Mouse (Mus musculus) adipocyte (in vitro differentiated cells): ENCODE results near the gene Frrs1l.

Source experiments
- DNase-seq: peaks from one replicate; pipeline ENCODE4 v3.0.0-alpha.2; 2016; ENCODE audit warnings: low spot score

Gene Frrs1l

DNA sequence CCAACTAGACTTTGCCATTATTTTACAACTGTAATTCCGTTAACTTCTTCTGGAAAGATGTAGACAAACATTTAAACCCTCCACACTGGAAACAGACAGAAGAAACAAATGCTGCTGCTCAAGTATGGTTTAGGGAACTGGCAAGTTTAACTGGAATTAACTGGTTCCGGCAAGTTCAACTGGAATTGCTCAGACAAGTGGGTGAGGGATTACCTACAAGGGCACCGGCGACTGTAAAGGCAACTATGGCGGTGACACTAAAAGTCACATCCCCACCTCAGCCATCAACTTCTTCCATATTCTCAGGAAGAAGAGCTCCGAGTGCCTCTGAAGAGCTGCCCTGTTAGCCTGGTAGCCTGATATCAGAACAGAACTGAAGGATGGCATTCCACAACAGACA lies 75.9 kb downstream of the Frrs1l start:
- DNase-seq, result no peak

GRCm38 (mm10) chr4:56912382-56913001 lies 77.7 kb downstream of the Frrs1l start:
- no peak for DNase-seq

DNA sequence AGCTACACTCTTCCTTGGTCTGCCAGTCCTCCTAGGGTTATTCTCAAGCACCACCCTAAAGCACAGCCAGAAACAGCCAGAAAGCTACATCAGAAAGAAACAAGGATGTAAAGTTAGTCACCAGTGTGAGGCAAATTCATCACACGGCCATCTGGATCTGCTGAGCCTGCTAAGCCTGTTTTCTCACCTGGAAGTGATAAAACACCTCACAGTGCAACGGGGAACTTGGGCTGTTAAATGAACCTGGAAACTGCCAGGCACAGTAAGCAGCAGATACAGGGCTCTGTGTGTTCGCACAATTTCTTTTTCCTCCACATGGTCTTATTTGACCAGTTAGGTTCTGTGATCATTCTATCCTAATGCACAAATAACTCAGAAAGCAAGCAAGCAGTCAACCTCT lies 80.6 kb downstream of the Frrs1l start:
- DNase-seq, result no peak

DNA sequence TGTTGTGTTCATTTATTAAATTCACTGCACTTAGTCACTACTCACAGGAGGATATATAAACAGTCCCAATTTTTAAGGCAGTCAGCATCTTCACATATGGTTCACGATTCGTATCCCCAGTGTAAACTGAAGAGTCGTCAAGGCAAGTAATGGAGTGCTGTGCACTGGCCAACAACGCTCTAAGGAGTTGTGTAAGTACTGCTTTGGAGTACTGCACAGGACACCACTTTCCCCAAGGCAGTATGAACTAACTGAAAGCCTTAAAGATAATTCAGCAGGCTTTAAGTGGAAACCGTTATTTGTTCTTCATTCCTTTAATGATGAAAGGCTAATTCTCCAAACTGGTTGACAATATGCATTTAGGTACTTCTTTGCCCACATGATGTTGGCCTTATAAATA lies 82.5 kb downstream of the Frrs1l start:
- DNase-seq, result no peak
